Mouse (Mus musculus) embryonic facial prominence, embryonic 13.5 days (tissue): Measurements from ENCODE around the gene Ltbp1. TPM values are rescaled to one million over a fixed set of nuclear protein-coding genes. Genes with fewer than 3 reads are reported as not detected.
A peak's percentile ranks its signal among the peaks of the same experiment; 100 is the strongest.

ENCODE experiments used
- ATAC-seq: fragments of 200-750 bp; cut with Nextera tagmentation; 2 replicates; pipeline ENCODE4 v1.8.0; 2017; ENCODE audit warnings: low read depth; ENCODE audit not compliant: insufficient number of reproducible peaks, insufficient read depth, low FRiP score, low TSS enrichment
- H3K27ac ChIP-seq: fragments of 300-500 bp; sonication (generic); 2 replicates; pipeline ENCODE4 v1.5.1; 2015; ENCODE audit warnings: moderate library complexity, mild to moderate bottlenecking, inconsistent platforms
- H3K27me3 ChIP-seq: fragments of 300-500 bp; sonication (generic); 2 replicates; pipeline ENCODE4 v1.6.1; 2015; ENCODE audit warnings: mild to moderate bottlenecking, inconsistent platforms
- H3K36me3 ChIP-seq: fragments of 300-500 bp; sonication (generic); 2 replicates; pipeline ENCODE4 v1.6.1; 2015; ENCODE audit warnings: mild to moderate bottlenecking, inconsistent platforms
- H3K4me1 ChIP-seq: fragments of 300-500 bp; sonication (generic); 2 replicates; pipeline ENCODE4 v1.6.1; 2015; ENCODE audit warnings: inconsistent platforms
- H3K4me2 ChIP-seq: fragments of 300-500 bp; sonication (generic); 2 replicates; pipeline ENCODE4 v1.6.1; 2015; ENCODE audit warnings: moderate library complexity, mild to moderate bottlenecking, inconsistent platforms
- H3K4me3 ChIP-seq: fragments of 300-500 bp; sonication (generic); 2 replicates; pipeline ENCODE4 v1.5.1; 2015; ENCODE audit warnings: mild to moderate bottlenecking, inconsistent platforms
- H3K9ac ChIP-seq: fragments of 300-500 bp; sonication (generic); 2 replicates; pipeline ENCODE4 v1.6.1; 2015; ENCODE audit warnings: mild to moderate bottlenecking, inconsistent platforms
- H3K9me3 ChIP-seq: fragments of 300-500 bp; sonication (generic); 2 replicates; pipeline ENCODE4 v1.6.1; 2016; ENCODE audit warnings: inconsistent platforms
- WGBS: fragments of 180-500 bp; shearing (Covaris S2); methylation state at CpG from one replicate; pipeline ENCODE4 v1.1.7; 2015; ENCODE audit warnings: mixed read lengths; 5-methylcytosine and 5-hydroxymethylcytosine counted together
- polyA plus RNA-seq: library from polyadenylated mRNA; unstranded; fragments of >200 nt; fragmentation: Nextera tagmentation; extraction: Ambion mirVana; gene quantifications from 2 replicates; pipeline ENCODE4 v1.2.1, GENCODE M21; 2015

Gene Ltbp1
- polyA plus RNA-seq, 1 experiment from 2014 or later: 41.3 TPM

DNA sequence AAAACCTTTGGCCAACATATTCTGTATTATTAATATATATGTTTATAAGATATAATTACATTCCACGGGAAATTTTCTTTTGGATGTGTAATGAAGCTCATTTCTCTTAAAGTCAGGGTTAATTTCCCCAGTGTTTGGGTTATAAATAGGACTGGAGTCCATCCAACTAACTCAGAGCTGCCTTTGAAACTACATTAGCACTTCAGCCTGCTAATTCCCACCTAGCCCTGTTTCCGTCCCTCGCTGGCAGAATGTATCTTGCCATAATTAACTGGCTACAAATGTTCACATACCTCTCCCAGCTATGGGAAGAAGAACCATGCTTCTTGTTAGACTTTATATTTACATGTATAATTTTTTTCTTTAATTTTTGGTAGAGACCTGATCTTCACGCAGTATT, 311.7 kb downstream of the Ltbp1 start:
- no peak overlapping the region for H3K4me3 ChIP-seq
- H3K36me3 ChIP-seq: peaks cover 37% of the 10 kb centered on the region
- H3K9ac ChIP-seq: no peak overlapping the region
- H3K9me3 ChIP-seq: no peaks in the 10 kb centered on the region
- no peaks in the 10 kb centered on the region for H3K27me3 ChIP-seq
- WGBS: 79% methylated on average over 4 of the region's 4 CpGs
- H3K4me2 ChIP-seq: no peak overlapping the region
- no peak for ATAC-seq
- H3K27ac ChIP-seq: no peak overlapping the region
- H3K4me1 ChIP-seq: peaks cover 8% of the 10 kb centered on the region

- no peaks in the 10 kb centered on the region for H3K27me3 ChIP-seq
- H3K9ac ChIP-seq: no peak overlapping the region
- H3K4me3 ChIP-seq: no peak overlapping the region
- ATAC-seq: no peak
- peaks cover 25% of the 10 kb centered on the region for H3K4me1 ChIP-seq
- H3K9me3 ChIP-seq: no peaks in the 10 kb centered on the region
- H3K4me2 ChIP-seq: no peak overlapping the region
- H3K36me3 ChIP-seq: peaks cover 12% of the 10 kb centered on the region
- 74% methylated on average over 5 of the region's 5 CpGs for whole genome bisulfite sequencing
- H3K27ac ChIP-seq: peak overlapping the region; percentile 87
Observed at GRCm38 (mm10) chr17:75323229-75323628, 317.9 kb downstream of the Ltbp1 start.

DNA sequence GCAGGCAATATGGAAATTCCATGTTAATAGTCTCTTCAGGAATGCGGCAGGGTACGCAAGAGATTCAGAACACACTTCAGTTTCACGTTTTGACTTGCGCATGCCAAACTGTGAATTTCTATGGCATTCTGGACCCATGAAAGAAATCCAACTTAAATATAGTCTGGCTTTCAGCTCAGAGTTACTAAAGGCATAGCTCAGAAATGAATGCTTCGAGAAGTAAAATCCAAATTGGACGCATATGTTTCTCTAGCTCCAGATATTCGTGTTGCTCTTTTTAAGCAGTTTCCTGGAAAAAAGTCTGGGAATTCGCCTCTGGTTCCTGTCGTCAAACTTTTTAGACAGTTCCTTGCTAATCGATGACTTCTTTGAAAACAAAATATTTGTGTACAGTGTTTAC, 318.4 kb downstream of the Ltbp1 start:
- H3K9ac ChIP-seq: no peak overlapping the region
- H3K36me3 ChIP-seq: peaks cover 12% of the 10 kb centered on the region
- no peaks in the 10 kb centered on the region for H3K9me3 ChIP-seq
- no peak overlapping the region for H3K4me3 ChIP-seq
- no peak for ATAC-seq
- peak overlapping the region; percentile 87 for H3K27ac ChIP-seq
- H3K4me2 ChIP-seq: no peak overlapping the region
- peaks cover 30% of the 10 kb centered on the region for H3K4me1 ChIP-seq
- no peaks in the 10 kb centered on the region for H3K27me3 ChIP-seq
- WGBS: 42% methylated on average over 10 of the region's 10 CpGs

GRCm38 (mm10) chr17:75328102-75328639, 322.8 kb downstream of the Ltbp1 start:
- no peak overlapping the region for H3K4me2 ChIP-seq
- WGBS: 46% methylated on average over 10 of the region's 10 CpGs
- H3K9ac ChIP-seq: no peak overlapping the region
- no peak for ATAC-seq
- no peaks in the 10 kb centered on the region for H3K27me3 ChIP-seq
- H3K36me3 ChIP-seq: peaks cover 7% of the 10 kb centered on the region
- no peaks in the 10 kb centered on the region for H3K9me3 ChIP-seq
- H3K4me3 ChIP-seq: no peak overlapping the region
- peak overlapping the region; percentile 13; the same call in 1 of the 2 replicates for H3K27ac ChIP-seq
- H3K4me1 ChIP-seq: peaks cover 20% of the 10 kb centered on the region

GRCm38 (mm10) chr17:75330366-75330765, 325.0 kb downstream of the Ltbp1 start:
- Histone ChIP-seq H3K36me3 (peaks cover 7% of the 10 kb centered on the region), H3K4me3 (no peak overlapping the region), H3K27me3 (no peaks in the 10 kb centered on the region), H3K9me3 (no peaks in the 10 kb centered on the region), H3K4me1 (peaks cover 7% of the 10 kb centered on the region), H3K27ac (no peak overlapping the region), H3K9ac (no peak overlapping the region), H3K4me2 (no peak overlapping the region)
- ATAC-seq: no peak
- WGBS: 81% methylated on average over 6 of the region's 6 CpGs

- Histone ChIP-seq H3K27ac (no peak overlapping the region), H3K4me1 (peaks cover 7% of the 10 kb centered on the region), H3K27me3 (no peaks in the 10 kb centered on the region), H3K36me3 (peaks cover 7% of the 10 kb centered on the region), H3K4me2 (no peak overlapping the region), H3K9me3 (no peaks in the 10 kb centered on the region), H3K4me3 (no peak overlapping the region), H3K9ac (no peak overlapping the region)
- whole genome bisulfite sequencing: 70% methylated on average over 6 of the region's 6 CpGs
- ATAC-seq: no peak
Observed at GRCm38 (mm10) chr17:75331421-75331951, 326.1 kb downstream of the Ltbp1 start.

DNA sequence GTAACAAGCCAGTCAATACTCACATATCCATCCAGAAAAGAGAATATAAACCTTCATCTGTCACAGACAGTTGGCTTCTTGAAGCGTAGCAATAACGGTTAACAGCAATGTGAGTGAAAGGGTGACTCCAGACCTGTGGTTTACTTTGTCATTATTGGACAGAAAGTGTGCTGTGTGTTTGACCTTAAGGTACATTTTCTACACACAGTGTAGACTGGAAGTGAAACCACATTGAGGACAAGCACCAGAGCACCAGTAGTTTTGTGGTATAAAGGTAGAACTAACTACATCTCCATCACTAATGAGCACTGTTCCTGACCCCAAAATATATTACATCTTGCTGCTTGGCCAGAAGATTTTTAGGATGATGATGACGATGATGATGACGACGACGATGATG, 326.9 kb downstream of the Ltbp1 start:
- H3K36me3 ChIP-seq: peaks cover 6% of the 10 kb centered on the region
- no peak for ATAC-seq
- no peaks in the 10 kb centered on the region for H3K27me3 ChIP-seq
- H3K4me3 ChIP-seq: no peak overlapping the region
- no peak overlapping the region for H3K9ac ChIP-seq
- H3K9me3 ChIP-seq: no peaks in the 10 kb centered on the region
- no peak overlapping the region for H3K4me2 ChIP-seq
- WGBS: 95% methylated on average over 6 of the region's 6 CpGs
- no peak overlapping the region for H3K27ac ChIP-seq
- H3K4me1 ChIP-seq: peaks cover 7% of the 10 kb centered on the region

GRCm38 (mm10) chr17:75333011-75333410, 327.6 kb downstream of the Ltbp1 start:
- H3K9me3 ChIP-seq: no peaks in the 10 kb centered on the region
- 92% methylated on average over 9 of the region's 9 CpGs for WGBS
- H3K27ac ChIP-seq: no peak overlapping the region
- peaks cover 5% of the 10 kb centered on the region; the same call in 1 of the 2 replicates for H3K36me3 ChIP-seq
- no peak for ATAC-seq
- no peak overlapping the region for H3K4me2 ChIP-seq
- H3K27me3 ChIP-seq: no peaks in the 10 kb centered on the region
- peaks cover 7% of the 10 kb centered on the region for H3K4me1 ChIP-seq
- no peak overlapping the region for H3K4me3 ChIP-seq
- no peak overlapping the region for H3K9ac ChIP-seq

DNA sequence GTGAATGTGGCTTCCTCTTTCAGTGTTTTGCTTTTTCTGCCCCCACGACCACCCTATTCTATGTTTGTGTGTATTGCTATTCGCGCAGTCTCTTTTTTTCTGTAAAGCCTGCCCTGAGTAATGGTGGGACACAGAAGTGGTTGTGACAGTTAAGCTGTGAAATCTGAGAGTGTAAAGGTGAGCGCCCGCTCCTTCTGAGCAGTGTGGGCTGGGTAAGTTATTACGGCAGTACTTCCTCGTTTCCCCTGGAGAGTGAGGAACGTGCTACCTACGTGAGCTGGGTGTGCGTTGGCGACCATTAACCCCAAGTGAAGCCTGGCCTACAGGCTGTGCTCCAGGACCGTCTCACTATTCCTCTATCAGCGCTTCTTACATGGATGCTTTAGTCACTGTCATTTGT, 328.4 kb downstream of the Ltbp1 start:
- Histone ChIP-seq H3K9ac (no peak overlapping the region), H3K27me3 (no peaks in the 10 kb centered on the region), H3K9me3 (no peaks in the 10 kb centered on the region), H3K36me3 (peaks cover 5% of the 10 kb centered on the region; the same call in 1 of the 2 replicates), H3K4me1 (peaks cover 1% of the 10 kb centered on the region; the same call in 1 of the 2 replicates), H3K27ac (no peak overlapping the region), H3K4me2 (no peak overlapping the region), H3K4me3 (no peak overlapping the region)
- ATAC-seq: no peak
- WGBS: 89% methylated on average over 13 of the region's 13 CpGs

DNA sequence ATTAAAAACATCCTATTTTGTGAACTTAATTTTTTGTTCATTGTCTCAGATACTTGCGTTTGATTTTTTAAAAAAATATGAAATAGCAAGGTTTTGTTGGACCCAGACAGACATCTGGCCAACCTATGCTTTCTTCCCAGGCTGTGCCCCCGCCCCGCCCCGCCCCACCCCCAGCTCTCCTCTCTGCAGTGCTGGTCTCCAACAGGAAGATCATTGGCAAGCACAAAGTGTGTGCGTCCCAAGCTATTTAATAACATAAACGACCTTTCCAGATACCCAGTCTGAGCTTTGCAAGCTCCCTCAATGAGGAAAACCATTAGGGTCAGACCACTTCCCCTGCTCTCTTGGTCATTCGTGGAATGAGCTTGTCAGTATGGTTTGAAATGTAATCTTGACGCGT, 330.3 kb downstream of the Ltbp1 start:
- 71% methylated on average over 9 of the region's 9 CpGs for WGBS
- Histone ChIP-seq H3K4me1 (no peaks in the 10 kb centered on the region), H3K4me2 (no peak overlapping the region), H3K27me3 (no peaks in the 10 kb centered on the region), H3K4me3 (no peak overlapping the region), H3K36me3 (peaks cover 5% of the 10 kb centered on the region; the same call in 1 of the 2 replicates), H3K9ac (no peak overlapping the region), H3K27ac (no peak overlapping the region), H3K9me3 (no peaks in the 10 kb centered on the region)
- ATAC-seq: no peak

DNA sequence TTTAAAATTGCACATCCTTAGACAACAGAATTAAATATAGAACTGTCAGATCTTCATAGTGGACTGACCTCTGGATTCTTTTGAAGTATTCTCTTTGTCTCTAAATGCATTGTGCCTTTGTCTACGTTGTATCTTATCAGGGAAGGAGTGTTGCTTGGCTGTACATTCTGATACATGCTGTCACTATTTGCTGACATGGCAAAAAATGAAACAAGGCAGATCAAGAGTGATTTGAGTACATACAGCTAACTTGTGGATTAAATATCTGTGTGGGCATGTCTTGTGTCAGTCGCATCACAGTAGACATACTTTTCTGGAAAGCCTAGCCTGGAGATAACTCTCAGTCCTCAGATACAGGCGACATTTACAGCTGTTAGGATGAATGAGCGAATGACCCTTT, 335.9 kb downstream of the Ltbp1 start:
- ATAC-seq: no peak
- 86% methylated on average over 4 of the region's 4 CpGs for WGBS
- no peaks in the 10 kb centered on the region for H3K9me3 ChIP-seq
- no peaks in the 10 kb centered on the region for H3K4me1 ChIP-seq
- no peak overlapping the region for H3K9ac ChIP-seq
- no peak overlapping the region for H3K4me3 ChIP-seq
- no peak overlapping the region for H3K27ac ChIP-seq
- no peaks in the 10 kb centered on the region for H3K27me3 ChIP-seq
- no peak overlapping the region for H3K4me2 ChIP-seq
- peaks cover 5% of the 10 kb centered on the region; the same call in 1 of the 2 replicates for H3K36me3 ChIP-seq

- WGBS: 76% methylated on average over 3 of the region's 3 CpGs
- no peak for ATAC-seq
- no peaks in the 10 kb centered on the region for H3K27me3 ChIP-seq
Observed at GRCm38 (mm10) chr17:75345116-75345515, 339.7 kb downstream of the Ltbp1 start.

More at GRCm38 (mm10) chr17:75345116-75345515, 339.7 kb downstream of the Ltbp1 start:
- Histone ChIP-seq H3K9me3 (peaks cover 7% of the 10 kb centered on the region; the same call in 1 of the 2 replicates), H3K9ac (no peak overlapping the region), H3K4me3 (no peak overlapping the region), H3K36me3 (peaks cover 11% of the 10 kb centered on the region), H3K4me2 (no peak overlapping the region), H3K4me1 (peaks cover 5% of the 10 kb centered on the region; the same call in 1 of the 2 replicates), H3K27ac (no peak overlapping the region)
